ENCODE assay signal across 22 mouse cellular contexts in the genomic region with DNA sequence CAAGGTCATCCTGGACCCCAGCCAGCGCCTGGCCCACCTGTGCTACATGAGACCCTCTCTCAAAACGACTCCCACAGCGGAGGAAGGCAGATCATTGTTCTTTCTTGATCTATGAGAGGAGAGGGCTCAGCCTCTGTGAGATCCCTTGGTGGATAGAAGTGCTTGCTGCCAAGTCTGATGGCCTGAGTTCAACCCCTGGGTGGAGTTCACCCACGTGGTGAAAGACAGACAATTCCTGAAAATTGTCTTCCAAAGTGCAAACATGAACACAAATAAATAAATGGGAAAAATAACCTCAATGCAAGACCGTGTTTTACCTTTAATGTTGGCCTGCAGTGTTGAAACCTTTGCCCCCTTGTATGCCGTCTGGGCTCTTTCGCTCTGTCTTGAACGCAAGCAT.
DNase-seq lines count a peak whose midpoint lies in the region; ATAC-seq and TF ChIP-seq lines count a peak whose summit lies in the region.
"Had no signal": no experiment of that assay in that cellular context is flagged by ENCODE, and none has a peak within 500 bp of the region (broad histone marks: within the 10 kb centered on the region; RNA-seq: fewer than 3 reads in every experiment).

No protein-coding gene starts in this region.

- H3K9me3 ChIP-seq in forebrain, embryonic 16.5 days (ENCODE audit: control insufficient read depth, low read length), result no peaks in the 10 kb centered on the region
- no peaks in the 10 kb centered on the region for H3K9me3 ChIP-seq in forebrain, embryonic 13.5 days (replicated peaks)
- no peaks in the 10 kb centered on the region for H3K9me3 ChIP-seq in heart, embryonic 10.5 days
- no peaks in the 10 kb centered on the region for H3K9me3 ChIP-seq in limb, embryonic 12.5 days
- H3K9me3 ChIP-seq: embryonic facial prominence, embryonic 13.5 days; heart, embryonic 15.5 days had no signal

- peaks cover 30% of the 10 kb centered on the region for H3K4me1 ChIP-seq in forebrain, embryonic 16.5 days (replicated peaks; ENCODE audit: control insufficient read depth, insufficient read depth, low read length)
- peaks cover 51% of the 10 kb centered on the region for H3K4me1 ChIP-seq in forebrain, embryonic 13.5 days
- peaks cover 35% of the 10 kb centered on the region for H3K4me1 ChIP-seq in heart, embryonic 10.5 days
- peaks cover 18% of the 10 kb centered on the region for H3K4me1 ChIP-seq in liver, adult 2 months (ENCODE audit: control insufficient read depth, insufficient read depth, low read length)
- H3K4me1 ChIP-seq in limb, embryonic 12.5 days (replicated peaks), result peaks cover 32% of the 10 kb centered on the region

- no peak for TF ChIP-seq CTCF in liver, adult 2 months (IDR thresholded peaks at IDR 0.05; ENCODE audit: low read depth, low read length)

- H3K36me3 ChIP-seq in forebrain, embryonic 16.5 days (ENCODE audit: control insufficient read depth, insufficient read depth), result no peaks in the 10 kb centered on the region
- 0 out of 2 replicates have a peak, but pooled peaks cover 3% of the 10 kb centered on the region for H3K36me3 ChIP-seq in forebrain, embryonic 13.5 days (ENCODE audit: poor library complexity, severe bottlenecking)
- no peaks in the 10 kb centered on the region for H3K36me3 ChIP-seq in heart, embryonic 10.5 days
- no peaks in the 10 kb centered on the region for H3K36me3 ChIP-seq in liver, adult 2 months (ENCODE audit: control insufficient read depth, insufficient read depth, low read length)
- H3K36me3 ChIP-seq in limb, embryonic 12.5 days, result no peaks in the 10 kb centered on the region
- H3K36me3 ChIP-seq: embryonic facial prominence, embryonic 13.5 days; heart, embryonic 15.5 days had no signal

- TF ChIP-seq POLR2A in liver, adult 2 months (IDR thresholded peaks at IDR 0.05; ENCODE audit: extremely low read depth, insufficient read depth, low read length), result no peak

- H3K27me3 ChIP-seq in forebrain, embryonic 16.5 days (replicated peaks; ENCODE audit: control insufficient read depth, insufficient read depth, low read length), result no peaks in the 10 kb centered on the region
- H3K27me3 ChIP-seq in forebrain, embryonic 13.5 days, result no peaks in the 10 kb centered on the region
- no peaks in the 10 kb centered on the region for H3K27me3 ChIP-seq in heart, embryonic 10.5 days (ENCODE audit: insufficient read depth, poor library complexity, severe bottlenecking)
- H3K27me3 ChIP-seq in liver, adult 2 months (ENCODE audit: control insufficient read depth, insufficient read depth, low read length), result no peaks in the 10 kb centered on the region
- no peaks in the 10 kb centered on the region for H3K27me3 ChIP-seq in limb, embryonic 12.5 days
- H3K27me3 ChIP-seq: CH12.LX; embryonic facial prominence, embryonic 13.5 days; heart, embryonic 15.5 days; Patski had no signal

- ATAC-seq in forebrain, embryonic 16.5 days, result no peak
- no peak for ATAC-seq in forebrain, embryonic 13.5 days
- ATAC-seq in limb, embryonic 12.5 days (ENCODE audit: insufficient number of reproducible peaks, insufficient read depth, low FRiP score, low TSS enrichment, low read depth), result no peak
- ATAC-seq: activated CD4-positive, CD25-positive, alpha-beta regulatory T cell, adult 4 months; hindbrain, embryonic 16.5 days; inflammation-experienced regulatory T-cells, adult 6 months; Patski had no signal

- WGBS in forebrain, embryonic 16.5 days, result 85% methylated on average over 8 of the region's 8 CpGs
- WGBS in forebrain, embryonic 13.5 days, result 92% methylated on average over 8 of the region's 8 CpGs
- 84% methylated on average over 8 of the region's 8 CpGs for WGBS in heart, embryonic 10.5 days
- 44% methylated on average over 8 of the region's 8 CpGs for WGBS in liver, adult 2 months
- WGBS in limb, embryonic 12.5 days, result 87% methylated on average over 8 of the region's 8 CpGs

- DNase-seq in heart, embryonic 10.5 days (ENCODE audit: low spot score), result peak; percentile 51
- no peak for DNase-seq in heart, postnatal 36 days
- DNase-seq in liver, adult 2 months (ENCODE audit: extremely low read depth, low read depth, low spot score), result peak; percentile 79
- no peak for DNase-seq in liver
- DNase-seq: adrenal gland, postnatal 25 days; cerebellum, adult 18-20 months; cerebellum, adult 9-11 months; cerebellum, postnatal 36 days; heart, adult 18-20 months; heart, postnatal 14 days; kidney, adult 18-20 months had no signal

- no peak overlapping the region for H3K4me2 ChIP-seq in forebrain, embryonic 16.5 days (ENCODE audit: low read length)
- no peak overlapping the region for H3K4me2 ChIP-seq in forebrain, embryonic 13.5 days
- H3K4me2 ChIP-seq in limb, embryonic 12.5 days, result no peak overlapping the region
- H3K4me2 ChIP-seq: embryonic facial prominence, embryonic 13.5 days; heart, embryonic 11.5 days; heart, embryonic 15.5 days had no signal

- H3K4me3 ChIP-seq in forebrain, embryonic 16.5 days (replicated peaks; ENCODE audit: low read length), result no peak overlapping the region
- no peak overlapping the region for H3K4me3 ChIP-seq in forebrain, embryonic 13.5 days
- no peak overlapping the region for H3K4me3 ChIP-seq in heart, embryonic 10.5 days
- no peak overlapping the region for H3K4me3 ChIP-seq in liver, adult 2 months (ENCODE audit: insufficient read depth, low read depth, low read length)
- H3K4me3 ChIP-seq in limb, embryonic 12.5 days (replicated peaks), result no peak overlapping the region
- H3K4me3 ChIP-seq: embryonic facial prominence, embryonic 13.5 days; heart, embryonic 15.5 days had no signal

- H3K79me2 ChIP-seq in liver, adult 2 months (ENCODE audit: control insufficient read depth, insufficient read depth, low read length), result no peaks in the 10 kb centered on the region; the same call in 1 of the 2 replicates

- H3K27ac ChIP-seq in forebrain, embryonic 16.5 days (ENCODE audit: low read length), result peak overlapping the region; percentile 71; the same call in 1 of the 2 replicates
- no peak overlapping the region; the same call in 1 of the 2 replicates for H3K27ac ChIP-seq in forebrain, embryonic 13.5 days
- H3K27ac ChIP-seq in heart, embryonic 10.5 days, result no peak overlapping the region
- no peak overlapping the region for H3K27ac ChIP-seq in liver, adult 2 months (replicated peaks; ENCODE audit: insufficient read depth, low read depth, low read length)
- H3K27ac ChIP-seq in limb, embryonic 12.5 days, result peak overlapping the region; percentile 35; the same call in 1 of the 2 replicates
- H3K27ac ChIP-seq: embryonic facial prominence, embryonic 13.5 days; heart, embryonic 15.5 days had no signal

- H3K9ac ChIP-seq in forebrain, embryonic 16.5 days (replicated peaks; ENCODE audit: low read depth, low read length), result no peak overlapping the region
- H3K9ac ChIP-seq in forebrain, embryonic 13.5 days, result no peak overlapping the region
- H3K9ac ChIP-seq in liver, adult 2 months (ENCODE audit: low read depth, low read length), result no peak overlapping the region
- H3K9ac ChIP-seq in limb, embryonic 12.5 days (replicated peaks), result no peak overlapping the region
- H3K9ac ChIP-seq: embryonic facial prominence, embryonic 13.5 days; heart, embryonic 15.5 days had no signal

- intact Hi-C loops in heart, postnatal 36 days (cut with DNase I), result loop anchor here (2.0 kb wide), 1 partner anchor 17 kb away; no protein-coding TSS in a partner anchor

Comparison
In these comparisons a context has a peak if more than half of its experiments do, and no peak if none do; other contexts are left out.
1. H3K27ac ChIP-seq: peak in forebrain, embryonic 16.5 days (single experiment) and limb, embryonic 12.5 days (single experiment); none in forebrain, embryonic 13.5 days (single experiment), heart, embryonic 10.5 days (single experiment) and liver, adult 2 months (single experiment).
2. DNase-seq: peak in heart, embryonic 10.5 days (single experiment) and liver, adult 2 months (single experiment); none in heart, postnatal 36 days (0 of 2) and liver (single experiment).